ENCODE assay signal across 12 mouse cellular contexts in the genomic region with DNA sequence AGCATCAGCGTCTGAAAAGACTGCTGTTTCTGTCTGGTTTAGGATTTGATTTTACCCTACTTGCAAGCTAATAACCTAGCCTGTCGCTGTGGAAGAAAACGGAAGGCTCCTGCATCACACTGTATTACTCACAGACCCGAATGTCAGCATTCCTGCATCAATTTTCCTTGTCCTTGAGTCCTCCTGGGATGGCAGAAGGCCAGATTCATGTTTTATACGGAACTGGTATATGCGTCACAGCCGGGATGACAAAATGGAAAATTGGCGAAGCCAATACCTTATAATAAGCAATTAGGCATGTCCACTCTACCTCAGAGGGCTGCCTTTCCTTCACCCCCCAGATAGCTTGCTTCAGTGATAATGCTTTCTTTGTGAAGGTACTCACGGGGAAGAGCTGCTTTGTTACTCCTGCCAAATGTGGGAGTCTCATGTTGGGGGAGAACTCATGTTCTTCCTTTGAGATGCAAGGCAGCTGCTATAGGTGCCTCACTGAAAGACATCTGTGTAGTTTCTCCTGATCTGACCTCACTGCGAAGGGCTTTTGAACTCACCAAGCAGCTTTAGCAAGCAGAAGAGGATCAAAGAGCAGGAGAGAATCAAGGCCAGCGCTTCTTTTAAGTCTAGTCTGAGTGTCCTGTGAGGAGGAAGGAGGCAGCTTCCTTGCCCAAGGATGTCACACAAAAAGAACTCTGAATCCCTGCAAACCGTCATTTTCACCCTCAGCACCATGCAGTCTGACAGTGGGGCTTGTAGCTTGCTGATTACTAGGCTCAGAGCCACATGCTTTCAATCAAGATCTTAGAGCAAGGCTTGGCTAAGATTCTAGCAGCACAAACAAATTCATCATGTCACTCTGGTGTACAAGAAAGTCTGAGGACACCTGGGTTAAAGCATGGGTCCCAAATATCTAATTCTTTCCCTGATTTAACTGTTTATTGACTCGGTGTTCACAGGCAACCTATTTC. TPM values are rescaled to one million over a fixed set of nuclear protein-coding genes. Genes with fewer than 3 reads are reported as not detected.
A peak's percentile ranks its signal among the peaks of the same experiment; 100 is the strongest.
DNase-seq lines count a peak whose midpoint lies in the region; ATAC-seq lines count a peak whose summit lies in the region.
"Had no signal": no experiment of that assay in that cellular context is flagged by ENCODE, and none has a peak within 500 bp of the region (broad histone marks: within the 10 kb centered on the region; RNA-seq: fewer than 3 reads in every experiment).

No protein-coding gene starts in this region.

- no peak overlapping the region for H3K4me3 ChIP-seq in forebrain, embryonic 13.5 days
- H3K4me3 ChIP-seq in forebrain, embryonic 12.5 days (replicated peaks): no peak overlapping the region
- no peak overlapping the region for H3K4me3 ChIP-seq in embryonic facial prominence, embryonic 10.5 days
- H3K4me3 ChIP-seq: midbrain, embryonic 12.5 days had no signal

- no peak overlapping the region for H3K27ac ChIP-seq in forebrain, embryonic 13.5 days
- H3K27ac ChIP-seq in forebrain, embryonic 12.5 days: no peak overlapping the region
- H3K27ac ChIP-seq in embryonic facial prominence, embryonic 10.5 days (replicated peaks): 0 out of 2 replicates have a peak overlapping the region, but pooled peaks have one; percentile 40
- H3K27ac ChIP-seq: midbrain, embryonic 12.5 days had no signal

- H3K27me3 ChIP-seq in forebrain, embryonic 13.5 days: no peaks in the 10 kb centered on the region
- peaks cover 5% of the 10 kb centered on the region; the same call in 1 of the 2 replicates for H3K27me3 ChIP-seq in forebrain, embryonic 12.5 days
- H3K27me3 ChIP-seq in embryonic facial prominence, embryonic 10.5 days (replicated peaks; ENCODE audit: low read depth, poor library complexity, severe bottlenecking): no peaks in the 10 kb centered on the region
- H3K27me3 ChIP-seq: midbrain, embryonic 12.5 days had no signal

- H3K9ac ChIP-seq in forebrain, embryonic 13.5 days: no peak overlapping the region
- no peak overlapping the region for H3K9ac ChIP-seq in forebrain, embryonic 12.5 days
- H3K9ac ChIP-seq: midbrain, embryonic 12.5 days had no signal

- H3K9me3 ChIP-seq in forebrain, embryonic 13.5 days (replicated peaks): no peaks in the 10 kb centered on the region
- H3K9me3 ChIP-seq in forebrain, embryonic 12.5 days: no peaks in the 10 kb centered on the region
- H3K9me3 ChIP-seq in embryonic facial prominence, embryonic 10.5 days: no peaks in the 10 kb centered on the region
- H3K9me3 ChIP-seq: midbrain, embryonic 12.5 days had no signal

- 49% methylated on average over 13 of the region's 13 CpGs for WGBS in forebrain, embryonic 13.5 days
- WGBS in forebrain, embryonic 12.5 days: 60% methylated on average over 13 of the region's 13 CpGs
- WGBS in embryonic facial prominence, embryonic 10.5 days: 57% methylated on average over 13 of the region's 13 CpGs

- H3K36me3 ChIP-seq in forebrain, embryonic 13.5 days (ENCODE audit: poor library complexity, severe bottlenecking): no peaks in the 10 kb centered on the region
- H3K36me3 ChIP-seq in forebrain, embryonic 12.5 days (replicated peaks): no peaks in the 10 kb centered on the region
- H3K36me3 ChIP-seq in embryonic facial prominence, embryonic 10.5 days (replicated peaks): no peaks in the 10 kb centered on the region
- H3K36me3 ChIP-seq: midbrain, embryonic 12.5 days had no signal

- 0 out of 2 replicates have a peak, but pooled peaks cover 3% of the 10 kb centered on the region for H3K4me1 ChIP-seq in forebrain, embryonic 13.5 days
- peaks cover 2% of the 10 kb centered on the region; the same call in 1 of the 2 replicates for H3K4me1 ChIP-seq in forebrain, embryonic 12.5 days
- H3K4me1 ChIP-seq in embryonic facial prominence, embryonic 10.5 days: peaks cover 9% of the 10 kb centered on the region
- H3K4me1 ChIP-seq: midbrain, embryonic 12.5 days had no signal

- no peak overlapping the region for H3K4me2 ChIP-seq in forebrain, embryonic 13.5 days
- H3K4me2 ChIP-seq in forebrain, embryonic 12.5 days: no peak overlapping the region
- H3K4me2 ChIP-seq: midbrain, embryonic 12.5 days had no signal

- peak; percentile 4 to 15 for DNase-seq in layer of hippocampus, postnatal 10 days (ENCODE audit: low spot score in 2 of 2)
- DNase-seq in layer of hippocampus, adult 8-10 months (ENCODE audit: low spot score in 2 of 2): no peak
- peak; percentile 16 for DNase-seq in MN1 (ENCODE audit: low spot score)
- DNase-seq in embryonic facial prominence, embryonic 10.5 days (ENCODE audit: low spot score): no peak
- DNase-seq in yolk sac, embryonic 10.5 days (ENCODE audit: low spot score): no peak
- DNase-seq in cerebellum, postnatal 36 days: no peak
- DNase-seq: cerebellum, adult 11 months; liver had no signal

- ATAC-seq in forebrain, embryonic 13.5 days: peak; percentile 48
- ATAC-seq in forebrain, embryonic 12.5 days (ENCODE audit: low FRiP score): no peak

RNA-seq across cellular contexts. Expression of a gene that starts 37.3 kb away (rescaled TPM):
- not detected in 2 replicates for polyA plus RNA-seq in forebrain, embryonic 13.5 days (2015; fragmentation: Nextera tagmentation; extraction: Ambion mirVana)
- 0.27 TPM in 1 of 2 replicates, not detected in the other for polyA plus RNA-seq in forebrain, embryonic 12.5 days (2016; fragmentation: Nextera tagmentation; extraction: Ambion mirVana)
- not detected for total RNA-seq in layer of hippocampus, postnatal 10 days (2021)
- total RNA-seq in layer of hippocampus, adult 8-10 months (2022): under 1 TPM in 1 of 4 experiments, not detected in 3; 0.37 TPM
- not detected in 2 replicates for polyA plus RNA-seq in embryonic facial prominence, embryonic 10.5 days (2016; fragmentation: Nextera tagmentation; extraction: Ambion mirVana)
- total RNA-seq: gastrocnemius, adult 18-20 months had no signal
- polyA plus RNA-seq: midbrain, embryonic 12.5 days had no signal

Comparison
In these comparisons a context has a peak if more than half of its experiments do, and no peak if none do; other contexts are left out.
1. DNase-seq: peak in layer of hippocampus, postnatal 10 days (2 of 2) and MN1 (single experiment); none in layer of hippocampus, adult 8-10 months (0 of 2), embryonic facial prominence, embryonic 10.5 days (single experiment), yolk sac, embryonic 10.5 days (single experiment) and cerebellum, postnatal 36 days (0 of 2).